Mouse (Mus musculus): ENCODE data around the gene Fgd6. TPM values are rescaled to one million over a fixed set of nuclear protein-coding genes. Genes with fewer than 3 reads are reported as not detected.

Gene Fgd6
- polyA plus RNA-seq, 1 experiment from 2014 or later = 1.7 TPM

GRCm38 (mm10) chr10:94009991-94010679 is 25.7 kb upstream of the Fgd6 start:
- no peak overlapping the region for H3K27ac ChIP-seq (replicated peaks)
- no peak overlapping the region for H3K4me3 ChIP-seq (ENCODE audit: low read depth, low read length)
- no peak overlapping the region for H3K4me2 ChIP-seq (replicated peaks; ENCODE audit: low read depth)
- H3K9me3 ChIP-seq (ENCODE audit: control insufficient read depth, low read length) = no peaks in the 10 kb centered on the region
- ATAC-seq (ENCODE audit: low FRiP score, low TSS enrichment) (no peak), DNase-seq (ENCODE audit: low spot score) (no peak)
- H3K27me3 ChIP-seq (ENCODE audit: control insufficient read depth, insufficient read depth, low read length) = no peaks in the 10 kb centered on the region
- H3K9ac ChIP-seq (ENCODE audit: low read length) = no peak overlapping the region
- 60% methylated on average over 3 of the region's 3 CpGs for WGBS
- H3K36me3 ChIP-seq (ENCODE audit: control insufficient read depth, insufficient read depth, low read length) = 0 out of 2 replicates have a peak, but pooled peaks cover 2% of the 10 kb centered on the region
- TF ChIP-seq EP300 (optimal IDR thresholded peaks at IDR 0.05) (no peak), CTCF (IDR thresholded peaks at IDR 0.05; ENCODE audit: low read depth) (no peak)
- H3K4me1 ChIP-seq (replicated peaks; ENCODE audit: control insufficient read depth, insufficient read depth) = no peaks in the 10 kb centered on the region

GRCm38 (mm10) chr10:94011024-94011423 is 24.8 kb upstream of the Fgd6 start:
- Histone ChIP-seq H3K4me2 (replicated peaks; ENCODE audit: low read depth) (no peak overlapping the region), H3K27me3 (ENCODE audit: control insufficient read depth, insufficient read depth, low read length) (no peaks in the 10 kb centered on the region), H3K4me3 (ENCODE audit: low read depth, low read length) (no peak overlapping the region), H3K36me3 (ENCODE audit: control insufficient read depth, insufficient read depth, low read length) (0 out of 2 replicates have a peak, but pooled peaks cover under 1% of the 10 kb centered on the region), H3K4me1 (replicated peaks; ENCODE audit: control insufficient read depth, insufficient read depth) (no peaks in the 10 kb centered on the region), H3K9ac (ENCODE audit: low read length) (no peak overlapping the region), H3K27ac (replicated peaks) (no peak overlapping the region), H3K9me3 (ENCODE audit: control insufficient read depth, low read length) (no peaks in the 10 kb centered on the region)
- no peak for DNase-seq (ENCODE audit: low spot score)
- WGBS = 38% methylated on average over 2 of the region's 2 CpGs
- ATAC-seq (ENCODE audit: low FRiP score, low TSS enrichment) = no peak
- TF ChIP-seq EP300 (optimal IDR thresholded peaks at IDR 0.05) = no peak
- no peak for TF ChIP-seq CTCF (IDR thresholded peaks at IDR 0.05; ENCODE audit: low read depth)

- ATAC-seq (ENCODE audit: low FRiP score, low TSS enrichment) (no peak), DNase-seq (ENCODE audit: low spot score) (peak; percentile 63)
- WGBS = 59% methylated on average over 3 of the region's 3 CpGs
These were observed 22.6 kb upstream of the Fgd6 start for GRCm38 (mm10) chr10:94013196-94013595.

GRCm38 (mm10) chr10:94014200-94014599 is 21.6 kb upstream of the Fgd6 start:
- Histone ChIP-seq H3K4me2 (replicated peaks; ENCODE audit: low read depth) (no peak overlapping the region), H3K9me3 (ENCODE audit: control insufficient read depth, low read length) (no peaks in the 10 kb centered on the region), H3K36me3 (ENCODE audit: control insufficient read depth, insufficient read depth, low read length) (no peaks in the 10 kb centered on the region), H3K4me3 (ENCODE audit: low read depth, low read length) (no peak overlapping the region), H3K9ac (ENCODE audit: low read length) (no peak overlapping the region), H3K27ac (replicated peaks) (no peak overlapping the region), H3K4me1 (replicated peaks; ENCODE audit: control insufficient read depth, insufficient read depth) (no peaks in the 10 kb centered on the region), H3K27me3 (ENCODE audit: control insufficient read depth, insufficient read depth, low read length) (no peaks in the 10 kb centered on the region)
- WGBS = 40% methylated on average over 4 of the region's 4 CpGs
- no peak for TF ChIP-seq CTCF (IDR thresholded peaks at IDR 0.05; ENCODE audit: low read depth)
- TF ChIP-seq EP300 (optimal IDR thresholded peaks at IDR 0.05) = no peak
- ATAC-seq (ENCODE audit: low FRiP score, low TSS enrichment) = no peak
- no peak for DNase-seq (ENCODE audit: low spot score)

More at GRCm38 (mm10) chr10:94013196-94013595, 22.6 kb upstream of the Fgd6 start:
- Histone ChIP-seq H3K4me1 (replicated peaks; ENCODE audit: control insufficient read depth, insufficient read depth) (no peaks in the 10 kb centered on the region), H3K36me3 (ENCODE audit: control insufficient read depth, insufficient read depth, low read length) (no peaks in the 10 kb centered on the region), H3K27ac (replicated peaks) (no peak overlapping the region), H3K27me3 (ENCODE audit: control insufficient read depth, insufficient read depth, low read length) (no peaks in the 10 kb centered on the region), H3K4me3 (ENCODE audit: low read depth, low read length) (no peak overlapping the region), H3K9me3 (ENCODE audit: control insufficient read depth, low read length) (no peaks in the 10 kb centered on the region), H3K9ac (ENCODE audit: low read length) (no peak overlapping the region), H3K4me2 (replicated peaks; ENCODE audit: low read depth) (no peak overlapping the region)
- TF ChIP-seq CTCF (IDR thresholded peaks at IDR 0.05; ENCODE audit: low read depth) (peak; percentile 85), EP300 (optimal IDR thresholded peaks at IDR 0.05) (no peak)

DNA sequence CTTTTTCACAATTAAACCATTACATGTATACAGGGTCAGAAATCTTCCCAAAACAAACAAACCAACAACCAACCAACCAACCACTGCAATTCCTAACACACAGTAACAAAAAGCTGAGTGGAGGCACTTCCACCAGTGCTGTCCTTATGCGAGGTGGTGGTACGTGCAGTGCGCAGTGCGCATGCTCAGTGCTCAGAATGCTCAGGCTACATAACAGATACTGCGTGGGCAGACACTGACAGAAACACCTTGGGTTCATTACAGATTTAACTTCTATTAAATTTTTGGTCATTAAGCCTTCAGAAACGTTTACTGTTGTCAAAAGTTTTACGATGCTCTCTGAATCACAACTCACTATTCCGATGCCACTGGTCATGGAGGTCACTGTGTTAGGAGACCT is 18.3 kb upstream of the Fgd6 start:
- TF ChIP-seq CTCF (IDR thresholded peaks at IDR 0.05; ENCODE audit: low read depth) = no peak
- no peak for TF ChIP-seq EP300 (optimal IDR thresholded peaks at IDR 0.05)
- Histone ChIP-seq H3K36me3 (ENCODE audit: control insufficient read depth, insufficient read depth, low read length) (no peaks in the 10 kb centered on the region), H3K27ac (replicated peaks) (no peak overlapping the region), H3K9me3 (ENCODE audit: control insufficient read depth, low read length) (no peaks in the 10 kb centered on the region), H3K4me2 (replicated peaks; ENCODE audit: low read depth) (no peak overlapping the region), H3K4me3 (ENCODE audit: low read depth, low read length) (no peak overlapping the region), H3K27me3 (ENCODE audit: control insufficient read depth, insufficient read depth, low read length) (no peaks in the 10 kb centered on the region), H3K9ac (ENCODE audit: low read length) (no peak overlapping the region), H3K4me1 (replicated peaks; ENCODE audit: control insufficient read depth, insufficient read depth) (no peaks in the 10 kb centered on the region)
- ATAC-seq (ENCODE audit: low FRiP score, low TSS enrichment) = no peak
- DNase-seq (ENCODE audit: low spot score) = no peak
- WGBS = 87% methylated on average over 8 of the region's 8 CpGs

- DNase-seq (ENCODE audit: low spot score) = peak; percentile 27
- WGBS = 56% methylated on average over 5 of the region's 5 CpGs
- ATAC-seq (ENCODE audit: low FRiP score, low TSS enrichment) = no peak
These were observed 15.2 kb upstream of the Fgd6 start for GRCm38 (mm10) chr10:94020587-94020986.

More at GRCm38 (mm10) chr10:94020587-94020986, 15.2 kb upstream of the Fgd6 start:
- Histone ChIP-seq H3K36me3 (ENCODE audit: control insufficient read depth, insufficient read depth, low read length) (no peaks in the 10 kb centered on the region), H3K27me3 (ENCODE audit: control insufficient read depth, insufficient read depth, low read length) (no peaks in the 10 kb centered on the region), H3K9me3 (ENCODE audit: control insufficient read depth, low read length) (no peaks in the 10 kb centered on the region), H3K4me1 (replicated peaks; ENCODE audit: control insufficient read depth, insufficient read depth) (no peaks in the 10 kb centered on the region), H3K27ac (replicated peaks) (no peak overlapping the region), H3K9ac (ENCODE audit: low read length) (no peak overlapping the region), H3K4me3 (ENCODE audit: low read depth, low read length) (no peak overlapping the region), H3K4me2 (replicated peaks; ENCODE audit: low read depth) (no peak overlapping the region)
- no peak for TF ChIP-seq EP300 (optimal IDR thresholded peaks at IDR 0.05)
- no peak for TF ChIP-seq CTCF (IDR thresholded peaks at IDR 0.05; ENCODE audit: low read depth)
